Mouse (Mus musculus): ENCODE data around the gene Trim2.

Trim2 gene

GRCm38 (mm10) chr3:84200559-84201420 lies 105.9 kb downstream of the Trim2 start:
- Histone ChIP-seq H3K27me3 (ENCODE audit: control insufficient read depth, insufficient read depth, low read length, poor library complexity, severe bottlenecking) (no peaks in the 10 kb centered on the region), H3K36me3 (ENCODE audit: control insufficient read depth, insufficient read depth, low read length, poor library complexity, severe bottlenecking) (no peaks in the 10 kb centered on the region)
- DNase-seq (ENCODE audit: low read depth, low spot score) = no peak

- Histone ChIP-seq H3K36me3 (ENCODE audit: control insufficient read depth, insufficient read depth, low read length, poor library complexity, severe bottlenecking) (no peaks in the 10 kb centered on the region), H3K27me3 (ENCODE audit: control insufficient read depth, insufficient read depth, low read length, poor library complexity, severe bottlenecking) (no peaks in the 10 kb centered on the region)
- no peak for DNase-seq (ENCODE audit: low read depth, low spot score)
Observed at GRCm38 (mm10) chr3:84199516-84199915, 107.2 kb downstream of the Trim2 start.

GRCm38 (mm10) chr3:84198229-84198628 lies 108.4 kb downstream of the Trim2 start:
- no peaks in the 10 kb centered on the region for H3K36me3 ChIP-seq (ENCODE audit: control insufficient read depth, insufficient read depth, low read length, poor library complexity, severe bottlenecking)
- H3K27me3 ChIP-seq (ENCODE audit: control insufficient read depth, insufficient read depth, low read length, poor library complexity, severe bottlenecking) = no peaks in the 10 kb centered on the region
- no peak for DNase-seq (ENCODE audit: low read depth, low spot score)

GRCm38 (mm10) chr3:84193881-84194280 lies 112.8 kb downstream of the Trim2 start:
- no peaks in the 10 kb centered on the region for H3K36me3 ChIP-seq (ENCODE audit: control insufficient read depth, insufficient read depth, low read length, poor library complexity, severe bottlenecking)
- no peaks in the 10 kb centered on the region for H3K27me3 ChIP-seq (ENCODE audit: control insufficient read depth, insufficient read depth, low read length, poor library complexity, severe bottlenecking)
- DNase-seq (ENCODE audit: low read depth, low spot score) = no peak

- H3K27me3 ChIP-seq (ENCODE audit: control insufficient read depth, insufficient read depth, low read length, poor library complexity, severe bottlenecking) = no peaks in the 10 kb centered on the region
- DNase-seq (ENCODE audit: low read depth, low spot score) = no peak
- H3K36me3 ChIP-seq (ENCODE audit: control insufficient read depth, insufficient read depth, low read length, poor library complexity, severe bottlenecking) = no peaks in the 10 kb centered on the region
Observed at GRCm38 (mm10) chr3:84191141-84191881, 115.4 kb downstream of the Trim2 start.

GRCm38 (mm10) chr3:84190513-84191061 lies 116.1 kb downstream of the Trim2 start:
- H3K27me3 ChIP-seq (ENCODE audit: control insufficient read depth, insufficient read depth, low read length, poor library complexity, severe bottlenecking) = no peaks in the 10 kb centered on the region
- DNase-seq (ENCODE audit: low read depth, low spot score) = peak; percentile 63
- no peaks in the 10 kb centered on the region for H3K36me3 ChIP-seq (ENCODE audit: control insufficient read depth, insufficient read depth, low read length, poor library complexity, severe bottlenecking)

GRCm38 (mm10) chr3:84189629-84190173 lies 117.0 kb downstream of the Trim2 start:
- Histone ChIP-seq H3K36me3 (ENCODE audit: control insufficient read depth, insufficient read depth, low read length, poor library complexity, severe bottlenecking) (no peaks in the 10 kb centered on the region), H3K27me3 (ENCODE audit: control insufficient read depth, insufficient read depth, low read length, poor library complexity, severe bottlenecking) (no peaks in the 10 kb centered on the region)
- DNase-seq (ENCODE audit: low read depth, low spot score) = no peak

- Histone ChIP-seq H3K36me3 (ENCODE audit: control insufficient read depth, insufficient read depth, low read length, poor library complexity, severe bottlenecking) (no peaks in the 10 kb centered on the region), H3K27me3 (ENCODE audit: control insufficient read depth, insufficient read depth, low read length, poor library complexity, severe bottlenecking) (no peaks in the 10 kb centered on the region)
- no peak for DNase-seq (ENCODE audit: low read depth, low spot score)
Observed at GRCm38 (mm10) chr3:84181717-84182116, 125.0 kb downstream of the Trim2 start.

- Histone ChIP-seq H3K27me3 (ENCODE audit: control insufficient read depth, insufficient read depth, low read length, poor library complexity, severe bottlenecking) (no peaks in the 10 kb centered on the region), H3K36me3 (ENCODE audit: control insufficient read depth, insufficient read depth, low read length, poor library complexity, severe bottlenecking) (no peaks in the 10 kb centered on the region)
- no peak for DNase-seq (ENCODE audit: low read depth, low spot score)
Observed at GRCm38 (mm10) chr3:84181102-84181501, 125.6 kb downstream of the Trim2 start.

- H3K27me3 ChIP-seq (ENCODE audit: control insufficient read depth, insufficient read depth, low read length, poor library complexity, severe bottlenecking) = no peaks in the 10 kb centered on the region
- no peaks in the 10 kb centered on the region for H3K36me3 ChIP-seq (ENCODE audit: control insufficient read depth, insufficient read depth, low read length, poor library complexity, severe bottlenecking)
- DNase-seq (ENCODE audit: low read depth, low spot score) = no peak
Observed at GRCm38 (mm10) chr3:84180304-84180703, 126.4 kb downstream of the Trim2 start.

GRCm38 (mm10) chr3:84177834-84178233 lies 128.8 kb downstream of the Trim2 start:
- no peak for DNase-seq (ENCODE audit: low read depth, low spot score)
- Histone ChIP-seq H3K27me3 (ENCODE audit: control insufficient read depth, insufficient read depth, low read length, poor library complexity, severe bottlenecking) (no peaks in the 10 kb centered on the region), H3K36me3 (ENCODE audit: control insufficient read depth, insufficient read depth, low read length, poor library complexity, severe bottlenecking) (no peaks in the 10 kb centered on the region)

- peak; percentile 80 for DNase-seq (ENCODE audit: low read depth, low spot score)
- H3K27me3 ChIP-seq (ENCODE audit: control insufficient read depth, insufficient read depth, low read length, poor library complexity, severe bottlenecking) = no peaks in the 10 kb centered on the region
- no peaks in the 10 kb centered on the region for H3K36me3 ChIP-seq (ENCODE audit: control insufficient read depth, insufficient read depth, low read length, poor library complexity, severe bottlenecking)
Observed at GRCm38 (mm10) chr3:84175337-84176315, 131.1 kb downstream of the Trim2 start.

GRCm38 (mm10) chr3:84173581-84174154 lies 133.0 kb downstream of the Trim2 start, which contains the start of gene Gm6525:
TSS of gene Gm6525 (plus strand) at chr3:84174104.
- no peak for DNase-seq (ENCODE audit: low read depth, low spot score)
- no peaks in the 10 kb centered on the region for H3K27me3 ChIP-seq (ENCODE audit: control insufficient read depth, insufficient read depth, low read length, poor library complexity, severe bottlenecking)
- no peaks in the 10 kb centered on the region for H3K36me3 ChIP-seq (ENCODE audit: control insufficient read depth, insufficient read depth, low read length, poor library complexity, severe bottlenecking)

GRCm38 (mm10) chr3:84172406-84172805 lies 134.3 kb downstream of the Trim2 start:
- DNase-seq (ENCODE audit: low read depth, low spot score) = peak; percentile 20
- no peaks in the 10 kb centered on the region for H3K27me3 ChIP-seq (ENCODE audit: control insufficient read depth, insufficient read depth, low read length, poor library complexity, severe bottlenecking)
- no peaks in the 10 kb centered on the region for H3K36me3 ChIP-seq (ENCODE audit: control insufficient read depth, insufficient read depth, low read length, poor library complexity, severe bottlenecking)

Measured in splenic B cell, adult 2 months (primary cell).